Mouse (Mus musculus): ENCODE measurements at regions not wholly inside any gene's neighbourhood (a gene's known extent, or its start where the extent isn't known, plus 50 kb on each side); places are given as distances from the start of the nearest gene placed in this dataset.
A peak's percentile ranks its signal among the peaks of the same experiment; 100 is the strongest.

- DNase-seq: peak; percentile 3
Observed at GRCm38 (mm10) chr15:57644331-57644953, 167.0 kb upstream of the Slc22a22 start.

GRCm38 (mm10) chr15:57639115-57639514 lies 161.7 kb upstream of the Slc22a22 start:
- DNase-seq: no peak

- DNase-seq: no peak
Observed at GRCm38 (mm10) chr15:57633067-57633466, 155.6 kb upstream of the Slc22a22 start.

- no peak for DNase-seq
Observed at GRCm38 (mm10) chr15:57632537-57632936, 155.1 kb upstream of the Slc22a22 start.

GRCm38 (mm10) chr15:57618466-57618865 lies 141.0 kb upstream of the Slc22a22 start:
- no peak for DNase-seq

GRCm38 (mm10) chr15:57616880-57617391 lies 139.5 kb upstream of the Slc22a22 start:
- DNase-seq: no peak

GRCm38 (mm10) chr15:57610006-57610405 lies 132.6 kb upstream of the Slc22a22 start:
- no peak for DNase-seq

- DNase-seq: no peak
Observed at GRCm38 (mm10) chr15:57608519-57608918, 131.1 kb upstream of the Slc22a22 start.

GRCm38 (mm10) chr15:57600562-57600961 lies 123.1 kb upstream of the Slc22a22 start:
- peak; percentile 5 for DNase-seq

GRCm38 (mm10) chr15:57593326-57594004 lies 116.0 kb upstream of the Slc22a22 start:
- DNase-seq: no peak

GRCm38 (mm10) chr15:57590597-57591219 lies 113.3 kb upstream of the Slc22a22 start:
- DNase-seq: no peak

GRCm38 (mm10) chr15:57589404-57590377 lies 112.3 kb upstream of the Slc22a22 start:
- DNase-seq: no peak

GRCm38 (mm10) chr15:57585411-57585810 lies 108.0 kb upstream of the Slc22a22 start:
- no peak for DNase-seq

- DNase-seq: no peak
Observed at GRCm38 (mm10) chr15:57584498-57584897, 107.1 kb upstream of the Slc22a22 start.

- no peak for DNase-seq
Observed at GRCm38 (mm10) chr15:57581266-57581665, 103.8 kb upstream of the Slc22a22 start.

- no peak for DNase-seq
Observed at GRCm38 (mm10) chr15:57578794-57579193, 101.4 kb upstream of the Slc22a22 start.

- DNase-seq: no peak
Observed at GRCm38 (mm10) chr15:57574080-57574618, 96.7 kb upstream of the Slc22a22 start.

GRCm38 (mm10) chr15:57572460-57572859 lies 95.0 kb upstream of the Slc22a22 start:
- no peak for DNase-seq

- no peak for DNase-seq
Observed at GRCm38 (mm10) chr15:57568006-57568630, 90.7 kb upstream of the Slc22a22 start.

GRCm38 (mm10) chr15:57547154-57547553 lies 69.7 kb upstream of the Slc22a22 start:
- DNase-seq: no peak

- no peak for DNase-seq
Observed at GRCm38 (mm10) chr15:57545141-57545540, 67.7 kb upstream of the Slc22a22 start.

GRCm38 (mm10) chr15:57543985-57544384 lies 66.6 kb upstream of the Slc22a22 start:
- DNase-seq: no peak
